Mouse (Mus musculus): Measurements from ENCODE around the gene Mtrf1l. TPM values are rescaled to one million over a fixed set of nuclear protein-coding genes. Genes with fewer than 3 reads are reported as not detected.

The Mtrf1l gene
- total RNA-seq, 2 experiments from 2014 or later = 3.8 TPM

GRCm38 (mm10) chr10:5805243-5805730, 18.4 kb downstream of the Mtrf1l start, which contains the start of gene Fbxo5:
Gene Fbxo5, minus strand, starts transcription at chr10:5805600.
- peak; percentile 98 for DNase-seq (ENCODE audit: low spot score)

DNA sequence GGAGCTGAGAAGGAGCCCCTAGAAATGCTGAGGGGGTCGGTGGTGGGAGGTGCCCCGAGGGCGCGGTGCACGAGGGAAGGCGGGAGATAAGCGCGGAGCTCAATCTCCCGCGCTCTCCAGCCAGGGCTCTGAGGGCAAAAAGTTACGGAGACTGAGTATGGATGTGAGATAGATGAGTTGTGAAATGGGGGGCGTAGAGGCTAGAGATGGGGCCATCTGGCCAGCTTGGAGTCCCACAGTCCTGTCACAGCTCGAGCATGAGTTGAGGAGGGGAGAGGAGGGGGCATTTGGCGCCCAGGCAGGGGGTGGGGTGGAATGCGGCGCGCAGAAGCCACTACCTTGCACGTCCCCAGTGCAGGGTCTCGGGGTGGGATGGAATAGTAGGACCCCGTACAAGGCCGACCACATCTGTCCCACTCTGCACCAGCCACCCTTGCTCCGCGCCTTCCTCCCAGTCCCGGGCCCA, 19.0 kb downstream of the Mtrf1l start:
- DNase-seq (ENCODE audit: low spot score) = peak; percentile 3

DNA sequence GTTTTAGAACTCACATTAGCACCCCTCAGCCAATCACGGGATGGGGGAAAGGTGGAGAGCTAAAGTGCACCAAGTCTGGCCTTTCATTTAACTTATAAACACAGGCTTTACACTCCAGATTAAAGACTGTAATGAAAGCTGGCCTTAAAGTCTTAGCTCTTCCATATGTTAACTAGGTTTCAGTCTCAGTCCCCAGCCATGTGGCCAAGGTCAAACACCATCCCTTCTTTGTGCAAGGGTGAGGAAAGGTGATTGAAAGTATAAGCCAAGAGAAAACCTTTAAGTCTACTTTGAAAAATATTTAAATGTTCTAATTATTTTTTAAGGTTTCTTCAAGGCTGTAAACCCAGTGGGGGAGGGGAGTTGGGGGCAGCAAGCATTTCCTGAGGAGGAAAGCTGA, 20.0 kb downstream of the Mtrf1l start:
- no peak for DNase-seq (ENCODE audit: low spot score)

- no peak for DNase-seq (ENCODE audit: low spot score)
Observed at GRCm38 (mm10) chr10:5802866-5803265, 20.8 kb downstream of the Mtrf1l start.

- peak; percentile 9 for DNase-seq (ENCODE audit: low spot score)
Observed at GRCm38 (mm10) chr10:5800490-5800889, 23.2 kb downstream of the Mtrf1l start.

GRCm38 (mm10) chr10:5798069-5798468, 25.6 kb downstream of the Mtrf1l start:
- no peak for DNase-seq (ENCODE audit: low spot score)

DNA sequence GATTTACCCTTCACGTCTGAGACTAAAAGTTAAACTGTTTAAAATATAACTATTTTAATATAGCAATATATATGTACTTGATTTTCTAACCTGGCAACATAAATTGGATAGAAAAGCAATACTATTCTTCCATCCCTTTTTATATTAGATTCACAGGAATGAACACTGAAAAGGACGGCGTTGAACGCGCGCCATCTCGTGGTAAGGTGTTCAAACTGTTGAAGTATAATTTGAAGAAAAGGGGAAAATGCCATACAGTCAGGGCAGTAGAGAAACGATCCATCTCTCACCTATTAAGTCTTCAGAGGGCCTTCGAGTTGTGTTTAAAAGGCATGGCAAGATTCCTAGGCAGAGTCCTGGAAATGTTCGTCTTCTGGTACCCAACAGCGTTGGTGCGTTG, 33.1 kb downstream of the Mtrf1l start:
- DNase-seq (ENCODE audit: low spot score) = peak; percentile 5

DNA sequence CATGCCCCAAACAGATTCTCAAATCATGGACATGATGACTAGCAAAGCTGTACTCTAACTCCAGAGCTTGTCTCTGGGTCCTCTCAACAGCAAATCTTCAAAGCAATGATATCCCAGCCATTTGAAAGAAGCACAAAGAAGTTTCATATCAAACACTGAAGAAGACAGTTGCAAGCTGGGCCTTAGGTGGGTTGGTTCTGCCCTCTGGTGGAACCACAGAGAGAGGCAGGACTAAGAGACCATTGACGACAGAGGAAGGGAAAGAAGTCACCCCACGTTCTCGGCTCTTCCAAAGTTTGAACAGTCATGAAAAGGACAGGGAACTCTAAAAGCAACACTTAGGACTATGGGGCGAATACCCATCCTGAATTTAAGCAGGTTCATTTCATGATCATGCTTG, 36.8 kb downstream of the Mtrf1l start:
- no peak for DNase-seq (ENCODE audit: low spot score)

Other genes with a start within 250 kb of the Mtrf1l start
- gene Myct1, start 230.1 kb downstream of the Mtrf1l start, total RNA-seq (2021) = 1 to 10 TPM; 1.5 to 4.0 TPM
- gene Vip, start 184.7 kb downstream of the Mtrf1l start, total RNA-seq (2021) = not detected
- gene Fbxo5, start 18.3 kb downstream of the Mtrf1l start, total RNA-seq (2021) = under 1 TPM; 0.21 to 0.40 TPM
- gene Rgs17, start 98.5 kb upstream of the Mtrf1l start, total RNA-seq (2021) = under 1 TPM; 0.14 to 0.19 TPM

All from gastrocnemius, adult 18-20 months (tissue).